Mouse (Mus musculus) heart, adult 11 months (tissue): Measurements from ENCODE around the gene Fgfr1op2.

Experiments
- DNase-seq: peaks from one replicate; pipeline ENCODE4 v3.0.0; 2022

Gene Fgfr1op2

GRCm38 (mm10) chr6:146576903-146577302 lies at the start of gene Fgfr1op2:
Gene Fgfr1op2 (plus strand): TSS chr6:146577203.
- DNase-seq, result no peak

GRCm38 (mm10) chr6:146527537-146527936 lies 49.5 kb upstream of the Fgfr1op2 start:
- no peak for DNase-seq

- DNase-seq, result no peak
Observed at GRCm38 (mm10) chr6:146530363-146530762, 46.6 kb upstream of the Fgfr1op2 start.

- peak; percentile 96 for DNase-seq
Observed at GRCm38 (mm10) chr6:146530769-146531168, 46.2 kb upstream of the Fgfr1op2 start.

GRCm38 (mm10) chr6:146533146-146533545 lies 43.9 kb upstream of the Fgfr1op2 start:
- DNase-seq, result peak; percentile 64

- DNase-seq, result peak; percentile 51
Observed at GRCm38 (mm10) chr6:146535501-146535900, 41.5 kb upstream of the Fgfr1op2 start.

GRCm38 (mm10) chr6:146537111-146537510 lies 39.9 kb upstream of the Fgfr1op2 start:
- DNase-seq, result peak; percentile 75

- DNase-seq, result peak; percentile 53
Observed at GRCm38 (mm10) chr6:146538071-146538470, 38.9 kb upstream of the Fgfr1op2 start.

GRCm38 (mm10) chr6:146538661-146539060 lies 38.3 kb upstream of the Fgfr1op2 start:
- peak; percentile 90 for DNase-seq

GRCm38 (mm10) chr6:146540386-146540785 lies 36.6 kb upstream of the Fgfr1op2 start:
- DNase-seq, result peak; percentile 84

GRCm38 (mm10) chr6:146544622-146545021 lies 32.4 kb upstream of the Fgfr1op2 start:
- DNase-seq, result no peak

- DNase-seq, result peak; percentile 92
Observed at GRCm38 (mm10) chr6:146545289-146545865, 31.6 kb upstream of the Fgfr1op2 start.

GRCm38 (mm10) chr6:146550421-146550820 lies 26.6 kb upstream of the Fgfr1op2 start:
- peak; percentile 75 for DNase-seq

GRCm38 (mm10) chr6:146551326-146551725 lies 25.7 kb upstream of the Fgfr1op2 start:
- DNase-seq, result peak; percentile 65

- peak; percentile 69 for DNase-seq
Observed at GRCm38 (mm10) chr6:146562461-146562860, 14.5 kb upstream of the Fgfr1op2 start.

- no peak for DNase-seq
Observed at GRCm38 (mm10) chr6:146572073-146572472, 4.9 kb upstream of the Fgfr1op2 start.

- DNase-seq, result peak; percentile 100
Observed at GRCm38 (mm10) chr6:146577310-146578109, 507 bp downstream of the Fgfr1op2 start, which contains the start of gene Ints13. Gene Ints13 (minus strand): TSS chr6:146577835.

- peak; percentile 98 for DNase-seq
Observed at GRCm38 (mm10) chr6:146578111-146578531, 1.1 kb downstream of the Fgfr1op2 start.

- peak; percentile 84 for DNase-seq
Observed at GRCm38 (mm10) chr6:146578586-146578985, 1.6 kb downstream of the Fgfr1op2 start.

- DNase-seq, result no peak
Observed at GRCm38 (mm10) chr6:146580381-146580926, 3.5 kb downstream of the Fgfr1op2 start.

GRCm38 (mm10) chr6:146583366-146584046 lies 6.5 kb downstream of the Fgfr1op2 start:
- no peak for DNase-seq

GRCm38 (mm10) chr6:146585134-146585533 lies 8.1 kb downstream of the Fgfr1op2 start:
- no peak for DNase-seq

GRCm38 (mm10) chr6:146602601-146603000 lies 25.6 kb downstream of the Fgfr1op2 start:
- no peak for DNase-seq
